13 mouse cellular contexts compared by ENCODE assay signal in the genomic region with DNA sequence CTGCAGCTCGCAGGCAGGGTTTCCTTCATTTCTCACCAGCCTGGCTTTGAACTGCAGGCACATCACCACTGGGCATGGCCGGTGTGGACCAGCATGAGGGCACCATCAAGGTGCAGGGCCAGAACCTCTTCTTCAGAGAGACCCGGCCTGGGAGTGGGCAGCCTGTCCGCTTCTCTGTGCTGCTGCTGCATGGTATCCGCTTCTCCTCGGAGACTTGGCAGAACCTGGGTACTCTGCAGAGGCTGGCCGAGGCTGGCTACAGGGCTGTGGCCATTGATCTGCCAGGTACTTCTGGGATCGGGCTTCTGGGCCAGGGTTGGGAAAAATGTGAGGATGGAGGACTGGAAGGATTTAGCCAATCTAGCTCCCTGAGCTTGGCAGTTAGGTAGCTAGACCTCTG. TPM values are rescaled to one million over a fixed set of nuclear protein-coding genes. Genes with fewer than 3 reads are reported as not detected.
A peak's percentile ranks its signal among the peaks of the same experiment; 100 is the strongest.
DNase-seq lines count a peak whose midpoint lies in the region; ATAC-seq and TF ChIP-seq lines count a peak whose summit lies in the region.
"Had no signal": no experiment of that assay in that cellular context is flagged by ENCODE, and none has a peak within 500 bp of the region (broad histone marks: within the 10 kb centered on the region; RNA-seq: fewer than 3 reads in every experiment).

No protein-coding gene starts in this region.

- H3K4me1 ChIP-seq in kidney, adult 2 months (ENCODE audit: control insufficient read depth, insufficient read depth, low read length), result peaks cover 36% of the 10 kb centered on the region
- H3K4me1 ChIP-seq in limb, embryonic 14.5 days (ENCODE audit: control insufficient read depth, insufficient read depth, low read length), result peaks cover 49% of the 10 kb centered on the region
- H3K4me1 ChIP-seq in forebrain, postnatal 0 days (ENCODE audit: insufficient read depth), result peaks cover 26% of the 10 kb centered on the region

- peak overlapping the region; percentile 82 for H3K4me3 ChIP-seq in kidney, adult 2 months (ENCODE audit: insufficient read depth, low read depth, low read length)
- H3K4me3 ChIP-seq in limb, embryonic 14.5 days (replicated peaks; ENCODE audit: low read length), result no peak overlapping the region
- H3K4me3 ChIP-seq in forebrain, postnatal 0 days (ENCODE audit: low read depth, low read length), result no peak overlapping the region
- H3K4me3 ChIP-seq: forebrain, embryonic 13.5 days; hindbrain, embryonic 13.5 days had no signal

- TF ChIP-seq POLR2A in kidney, adult 2 months (IDR thresholded peaks at IDR 0.05; ENCODE audit: low read depth, low read length), result no peak
- no peak for TF ChIP-seq POLR2A in limb, embryonic 14.5 days (IDR thresholded peaks at IDR 0.05; ENCODE audit: borderline replicate concordance, extremely low read depth, insufficient read depth, insufficient read length)

- DNase-seq in cerebellum, postnatal 14 days, result peak; percentile 47 to 50
- DNase-seq in kidney, adult 2 months, result no peak
- DNase-seq in kidney, adult 8-10 months, result no peak
- peak; percentile 56 to 57 for DNase-seq in cerebellum, postnatal 25 days
- DNase-seq in limb, embryonic 14.5 days (ENCODE audit: low spot score), result no peak
- DNase-seq in forebrain, postnatal 0 days, result no peak
- DNase-seq: adrenal gland, adult 8-10 months; B cell, adult 2 months; right cerebral cortex, adult 18-20 months had no signal

- H3K4me2 ChIP-seq in limb, embryonic 14.5 days (replicated peaks; ENCODE audit: low read depth, low read length, severe bottlenecking), result no peak overlapping the region
- no peak overlapping the region for H3K4me2 ChIP-seq in forebrain, postnatal 0 days (ENCODE audit: low read depth)
- H3K4me2 ChIP-seq: forebrain, embryonic 13.5 days; hindbrain, embryonic 13.5 days had no signal

- peak overlapping the region; percentile 25; the same call in 1 of the 2 replicates for H3K9ac ChIP-seq in limb, embryonic 14.5 days (ENCODE audit: low read depth, low read length, severe bottlenecking)
- H3K9ac ChIP-seq in forebrain, postnatal 0 days, result no peak overlapping the region
- H3K9ac ChIP-seq: forebrain, embryonic 13.5 days had no signal

- H3K27me3 ChIP-seq in kidney, adult 2 months (replicated peaks; ENCODE audit: control insufficient read depth, insufficient read depth, low read length), result no peaks in the 10 kb centered on the region
- H3K27me3 ChIP-seq in limb, embryonic 14.5 days (ENCODE audit: control insufficient read depth, insufficient read depth, low read length), result no peaks in the 10 kb centered on the region
- H3K27me3 ChIP-seq in forebrain, postnatal 0 days (ENCODE audit: insufficient read depth, low read length), result no peaks in the 10 kb centered on the region
- H3K27me3 ChIP-seq: forebrain, embryonic 13.5 days had no signal

- WGBS in kidney, adult 2 months, result 59% methylated on average over 8 of the region's 8 CpGs
- 86% methylated on average over 8 of the region's 8 CpGs for whole genome bisulfite sequencing in limb, embryonic 14.5 days
- WGBS in forebrain, postnatal 0 days, result 90% methylated on average over 8 of the region's 8 CpGs

- H3K36me3 ChIP-seq in kidney, adult 2 months (ENCODE audit: control insufficient read depth, insufficient read depth, low read length), result no peaks in the 10 kb centered on the region
- H3K36me3 ChIP-seq in limb, embryonic 14.5 days (ENCODE audit: control insufficient read depth, insufficient read depth, low read length), result no peaks in the 10 kb centered on the region
- H3K36me3 ChIP-seq in forebrain, postnatal 0 days (ENCODE audit: insufficient read depth), result no peaks in the 10 kb centered on the region
- H3K36me3 ChIP-seq: hindbrain, embryonic 13.5 days had no signal

- no peak for TF ChIP-seq CTCF in kidney, adult 2 months (conservative IDR thresholded peaks at IDR 0.05; ENCODE audit: insufficient read depth, insufficient read length, low read depth, low read length)
- no peak for TF ChIP-seq CTCF in forebrain, postnatal 0 days (IDR thresholded peaks at IDR 0.05; ENCODE audit: low read depth)

- no peak for ATAC-seq in cerebellum, adult (ENCODE audit: insufficient number of reproducible peaks, low FRiP score, low TSS enrichment)
- no peak for ATAC-seq in limb, embryonic 14.5 days (ENCODE audit: low FRiP score, low read depth)
- ATAC-seq in activated CD4-positive, CD25-positive, alpha-beta regulatory T cell, adult 4 months, result no peak
- ATAC-seq in forebrain, postnatal 0 days, result no peak
- ATAC-seq: forebrain, embryonic 13.5 days had no signal

- peak overlapping the region; percentile 97 for H3K27ac ChIP-seq in kidney, adult 2 months (ENCODE audit: insufficient read depth, low read depth, low read length)
- 0 out of 2 replicates have a peak overlapping the region, but pooled peaks have one; percentile 28 for H3K27ac ChIP-seq in limb, embryonic 14.5 days (replicated peaks; ENCODE audit: low read depth, low read length)
- no peak overlapping the region for H3K27ac ChIP-seq in forebrain, postnatal 0 days (ENCODE audit: low read depth, low read length)
- H3K27ac ChIP-seq: forebrain, embryonic 13.5 days; hindbrain, embryonic 13.5 days had no signal

- no peaks in the 10 kb centered on the region for H3K9me3 ChIP-seq in limb, embryonic 14.5 days (ENCODE audit: control insufficient read depth, low read length)
- H3K9me3 ChIP-seq in forebrain, postnatal 0 days (ENCODE audit: low read length), result no peaks in the 10 kb centered on the region
- H3K9me3 ChIP-seq: forebrain, embryonic 13.5 days; hindbrain, embryonic 13.5 days had no signal

RNA-seq across cellular contexts. Expression of a gene that starts 2.5 kb away (rescaled TPM):
- polyA plus RNA-seq in kidney, adult 2 months (2012; rRNA removed), result 137 and 146 TPM in 2 replicates
- 79.9 and 87.1 TPM in 2 replicates for polyA plus RNA-seq in limb, embryonic 14.5 days (2012; rRNA removed)
- polyA plus RNA-seq in limb, embryonic 14.5 days (2014; fragmentation: Nextera tagmentation; extraction: Ambion mirVana), result 69.5 and 74.0 TPM in 2 replicates
- polyA plus RNA-seq in activated CD4-positive, CD25-positive, alpha-beta regulatory T cell, adult 4 months (2017; shearing (Covaris generic)), result 10 to 100 TPM; 12.7 to 13.0 TPM
- total RNA-seq in forebrain, postnatal 0 days (2014; rRNA removed), result 54.4 and 63.2 TPM in 2 replicates
- polyA plus RNA-seq in forebrain, postnatal 0 days (2015; fragmentation: Nextera tagmentation; extraction: Ambion mirVana), result 84.1 and 87.1 TPM in 2 replicates

RNA-seq across cellular contexts. Expression of a gene that starts 2.7 kb away (rescaled TPM):
- polyA plus RNA-seq in kidney, adult 2 months (2012; rRNA removed), result 470 and 526 TPM in 2 replicates
- polyA plus RNA-seq in limb, embryonic 14.5 days (2012; rRNA removed), result 54.5 and 64.6 TPM in 2 replicates
- 41.2 and 44.6 TPM in 2 replicates for polyA plus RNA-seq in limb, embryonic 14.5 days (2014; fragmentation: Nextera tagmentation; extraction: Ambion mirVana)
- 10 to 100 TPM in 1 of 2 experiments, 1 to 10 TPM in 1; 8.1 to 10.1 TPM for polyA plus RNA-seq in activated CD4-positive, CD25-positive, alpha-beta regulatory T cell, adult 4 months (2017; shearing (Covaris generic))
- 10.5 and 13.8 TPM in 2 replicates for total RNA-seq in forebrain, postnatal 0 days (2014; rRNA removed)
- polyA plus RNA-seq in forebrain, postnatal 0 days (2015; fragmentation: Nextera tagmentation; extraction: Ambion mirVana), result 7.6 and 8.8 TPM in 2 replicates

RNA-seq across cellular contexts. Expression of a gene that starts 3.1 kb away (rescaled TPM):
- 90.3 and 115 TPM in 2 replicates for polyA plus RNA-seq in kidney, adult 2 months (2012; rRNA removed)
- 238 and 328 TPM in 2 replicates for polyA plus RNA-seq in limb, embryonic 14.5 days (2012; rRNA removed)
- polyA plus RNA-seq in limb, embryonic 14.5 days (2014; fragmentation: Nextera tagmentation; extraction: Ambion mirVana), result 88.0 and 92.7 TPM in 2 replicates
- 1 to 10 TPM; 4.5 to 4.8 TPM for polyA plus RNA-seq in activated CD4-positive, CD25-positive, alpha-beta regulatory T cell, adult 4 months (2017; shearing (Covaris generic))
- total RNA-seq in forebrain, postnatal 0 days (2014; rRNA removed), result 454 and 602 TPM in 2 replicates
- 251 and 273 TPM in 2 replicates for polyA plus RNA-seq in forebrain, postnatal 0 days (2015; fragmentation: Nextera tagmentation; extraction: Ambion mirVana)

RNA-seq across cellular contexts. Expression of a gene that starts 11.8 kb away (rescaled TPM):
- 141 and 154 TPM in 2 replicates for polyA plus RNA-seq in kidney, adult 2 months (2012; rRNA removed)
- 34.4 and 35.1 TPM in 2 replicates for polyA plus RNA-seq in limb, embryonic 14.5 days (2012; rRNA removed)
- 45.6 and 45.8 TPM in 2 replicates for polyA plus RNA-seq in limb, embryonic 14.5 days (2014; fragmentation: Nextera tagmentation; extraction: Ambion mirVana)
- 1 to 10 TPM; 9.3 to 10.0 TPM for polyA plus RNA-seq in activated CD4-positive, CD25-positive, alpha-beta regulatory T cell, adult 4 months (2017; shearing (Covaris generic))
- total RNA-seq in forebrain, postnatal 0 days (2014; rRNA removed), result 12.9 and 18.1 TPM in 2 replicates
- polyA plus RNA-seq in forebrain, postnatal 0 days (2015; fragmentation: Nextera tagmentation; extraction: Ambion mirVana), result 20.5 and 21.0 TPM in 2 replicates

RNA-seq across cellular contexts. Expression of a gene that starts 15.8 kb away (rescaled TPM):
- 0.07 TPM in 1 of 2 replicates, not detected in the other for polyA plus RNA-seq in kidney, adult 2 months (2012; rRNA removed)
- polyA plus RNA-seq in limb, embryonic 14.5 days (2012; rRNA removed), result 0.47 and 0.70 TPM in 2 replicates
- 0.51 and 0.58 TPM in 2 replicates for polyA plus RNA-seq in limb, embryonic 14.5 days (2014; fragmentation: Nextera tagmentation; extraction: Ambion mirVana)
- not detected for polyA plus RNA-seq in activated CD4-positive, CD25-positive, alpha-beta regulatory T cell, adult 4 months (2017; shearing (Covaris generic))
- 1.5 and 1.8 TPM in 2 replicates for total RNA-seq in forebrain, postnatal 0 days (2014; rRNA removed)
- 2.3 and 3.0 TPM in 2 replicates for polyA plus RNA-seq in forebrain, postnatal 0 days (2015; fragmentation: Nextera tagmentation; extraction: Ambion mirVana)

Comparison
In these comparisons a context has a peak if more than half of its experiments do, and no peak if none do; other contexts are left out.
1. DNase-seq: peak in cerebellum, postnatal 14 days (2 of 2) and cerebellum, postnatal 25 days (2 of 2); none in kidney, adult 2 months (single experiment), kidney, adult 8-10 months (0 of 2), limb, embryonic 14.5 days (single experiment) and forebrain, postnatal 0 days (single experiment).
2. RNA of a gene that starts 3.1 kb away (polyA plus RNA-seq): 251 to 273 TPM in forebrain, postnatal 0 days, 88.0 to 328 TPM in limb, embryonic 14.5 days and 90.3 to 115 TPM in kidney, adult 2 months; 4.5 to 4.8 TPM in activated CD4-positive, CD25-positive, alpha-beta regulatory T cell, adult 4 months; every median in the first group is over 10 times any median in the second.